Mouse (Mus musculus) stomach, postnatal 0 days (tissue): Measurements from ENCODE around the gene Slit3.

Experiments used
- CTCF ChIP-seq: IDR thresholded peaks from 2 replicates; pipeline ENCODE4 v1.5.1; 2016; ENCODE audit warnings: antibody characterized with exemption, low read depth, mild to moderate bottlenecking, moderate library complexity
- EP300 ChIP-seq: optimal IDR thresholded peaks from 2 replicates; pipeline ENCODE3; 2016; ENCODE audit warnings: antibody characterized with exemption

DNA sequence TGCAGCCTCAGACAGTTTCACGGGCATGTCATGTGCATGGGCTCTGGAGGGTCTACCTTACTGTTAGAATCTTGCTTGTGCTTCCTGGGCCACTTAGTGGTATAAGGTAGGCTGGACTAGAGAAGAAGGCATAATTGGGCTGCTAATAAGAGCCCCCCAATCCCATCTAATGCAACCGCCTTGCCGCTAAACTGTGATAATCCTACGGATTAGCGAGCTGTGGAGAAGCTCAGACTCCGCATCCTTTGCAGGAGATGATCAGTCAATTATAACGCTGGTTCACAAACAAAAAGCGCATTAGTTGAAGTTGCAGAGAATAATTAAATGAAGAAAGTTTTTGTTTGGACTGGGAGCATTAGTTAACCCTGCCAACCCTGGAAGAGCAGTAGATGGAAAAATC is 376.9 kb downstream of the Slit3 start:
- TF ChIP-seq EP300 (no peak), CTCF (no peak)
